Mouse (Mus musculus) gonadal fat pad, adult 2 months (tissue): ENCODE data around the gene Kcns3. TPM values are rescaled to one million over a fixed set of nuclear protein-coding genes. Genes with fewer than 3 reads are reported as not detected.
"Not testable (repeated sequence)": the region's sequence is repeated elsewhere in the genome, so short reads cannot be mapped to it uniquely, and the experiment has no call there.

Source experiments
- DNase-seq: peaks from one replicate; pipeline ENCODE4 v3.0.0-alpha.2; 2012; ENCODE audit warnings: low read depth
- polyA plus RNA-seq: library from polyadenylated mRNA; depleted of rRNA; stranded (reverse); fragments of >200 nt; gene quantifications from 2 replicates; pipeline ENCODE4 v1.2.3, GENCODE M21; 2012; rRNA removed

The Kcns3 gene
- polyA plus RNA-seq, 1 experiment, result 17.0 TPM

DNA sequence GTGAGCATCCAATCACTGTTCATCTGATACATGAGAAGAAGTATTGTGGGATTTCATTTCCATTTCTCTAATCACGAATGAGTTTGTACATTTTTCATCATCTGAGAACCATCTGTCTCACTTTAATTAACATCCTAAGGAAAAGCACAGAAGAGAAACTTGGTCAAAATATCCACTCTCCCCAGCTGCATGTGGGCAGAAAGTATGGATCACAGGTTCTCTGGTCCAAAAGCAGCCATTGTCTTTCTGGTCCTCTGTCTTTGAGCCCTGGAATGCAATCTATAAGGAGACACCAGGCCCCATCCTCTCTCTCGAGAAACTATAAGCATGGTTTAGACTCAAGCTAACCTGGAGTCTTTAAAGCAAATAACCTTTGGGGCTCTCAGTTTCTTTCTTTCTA, 79.8 kb downstream of the Kcns3 start:
- no peak for DNase-seq

DNA sequence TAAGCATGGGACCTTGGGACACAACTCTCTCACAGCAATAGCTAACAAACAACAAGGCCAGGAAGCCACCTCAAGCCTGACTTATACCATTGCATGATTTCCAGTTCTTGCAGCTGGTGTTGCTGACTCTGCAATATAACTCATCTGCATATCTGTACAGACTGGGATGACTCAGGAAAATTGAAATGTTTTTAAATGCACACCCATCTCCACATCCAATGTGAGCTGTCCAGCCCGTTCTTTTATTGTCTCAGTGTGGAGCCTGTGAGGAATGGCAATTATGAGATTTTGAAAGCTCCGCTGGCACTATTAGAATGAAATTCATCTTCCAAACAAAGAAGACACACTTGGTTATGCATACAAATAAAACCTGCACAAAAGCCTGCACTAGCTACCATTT, 84.0 kb downstream of the Kcns3 start:
- no peak for DNase-seq

DNA sequence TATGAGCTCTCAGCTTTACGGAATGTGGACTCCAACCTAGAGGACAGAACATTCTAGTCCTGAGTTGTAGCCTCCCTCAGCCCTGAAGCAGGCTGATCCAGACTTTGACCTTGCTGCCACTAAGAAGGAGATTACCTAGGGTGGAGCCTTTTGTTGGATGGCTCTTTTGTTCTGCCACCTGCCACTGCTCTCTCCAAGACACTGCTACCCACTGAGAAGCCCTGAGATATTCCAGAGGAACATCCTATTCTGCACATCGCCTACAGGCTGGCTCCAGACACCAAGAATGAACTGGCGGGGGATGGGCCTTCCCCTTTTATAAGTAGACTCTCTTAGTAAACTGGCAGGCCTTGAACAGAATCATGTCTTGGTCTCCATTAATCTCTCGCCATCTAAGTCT, 98.2 kb downstream of the Kcns3 start:
- DNase-seq, result not testable (repeated sequence)

DNA sequence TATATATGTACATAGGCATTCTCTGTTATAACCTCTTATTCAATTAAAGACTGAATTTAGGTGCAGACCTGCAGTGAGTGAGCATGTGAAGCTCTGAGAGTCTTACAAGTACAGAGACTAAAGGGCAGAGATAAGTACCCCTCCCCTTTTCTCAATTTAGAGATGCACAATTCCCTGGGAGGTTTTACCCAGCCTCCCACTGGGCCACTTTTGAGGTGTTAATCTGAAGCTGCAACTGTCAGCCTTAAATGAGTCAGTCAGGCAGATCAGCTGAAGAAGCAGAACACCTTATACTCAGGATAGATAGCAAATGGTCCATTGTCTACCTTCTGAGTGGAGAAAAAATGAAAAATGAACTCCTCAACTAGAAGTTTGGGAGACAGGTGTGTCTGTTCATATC, 109.0 kb downstream of the Kcns3 start:
- DNase-seq, result no peak

Other genes with a start within 250 kb of the Kcns3 start
- gene Msgn1, start 57.9 kb upstream of the Kcns3 start, polyA plus RNA-seq, result not detected in 2 replicates
- 0.54 and 1.3 TPM in 2 replicates for gene Gen1, start 114.7 kb upstream of the Kcns3 start, polyA plus RNA-seq
- 11.4 and 13.8 TPM in 2 replicates for gene Smc6, start 114.8 kb upstream of the Kcns3 start, polyA plus RNA-seq